Mouse (Mus musculus): Measurements from ENCODE around the gene Tctex1d2.

Tctex1d2 gene

DNA sequence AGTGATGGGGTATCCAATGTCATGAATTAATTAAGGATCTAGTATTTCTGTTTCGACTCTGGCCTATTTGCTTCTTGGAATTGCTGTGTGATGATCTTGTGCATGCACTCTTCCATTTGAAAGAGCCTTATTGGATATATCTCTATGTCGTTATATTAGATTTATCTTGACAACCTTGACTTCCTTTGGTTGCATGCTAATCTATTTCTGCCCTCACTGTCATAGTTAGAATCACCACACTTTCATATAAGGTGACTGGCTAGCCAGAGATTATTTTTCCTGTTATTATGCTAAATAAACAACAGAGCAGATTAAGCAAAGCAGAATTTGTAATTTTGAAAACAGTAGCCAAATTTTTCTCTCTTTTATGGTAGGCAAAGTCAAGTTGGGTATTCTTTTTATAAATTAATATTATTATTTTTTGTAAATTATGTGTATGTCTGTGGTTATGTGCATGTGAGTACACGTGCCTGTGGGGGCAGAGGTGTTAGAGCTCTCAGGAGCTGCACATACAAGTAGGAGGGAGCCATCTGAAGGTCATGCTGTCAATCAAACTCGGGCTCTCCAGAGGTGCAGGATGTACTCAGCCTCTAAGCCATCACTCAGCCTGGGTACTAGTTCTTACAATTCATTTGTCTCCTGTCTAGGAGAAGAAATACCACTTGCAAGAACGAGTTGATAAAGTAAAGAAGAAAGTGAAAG lies 50.1 kb downstream of the Tctex1d2 start:
- no peak for DNase-seq (ENCODE audit: low spot score)

DNA sequence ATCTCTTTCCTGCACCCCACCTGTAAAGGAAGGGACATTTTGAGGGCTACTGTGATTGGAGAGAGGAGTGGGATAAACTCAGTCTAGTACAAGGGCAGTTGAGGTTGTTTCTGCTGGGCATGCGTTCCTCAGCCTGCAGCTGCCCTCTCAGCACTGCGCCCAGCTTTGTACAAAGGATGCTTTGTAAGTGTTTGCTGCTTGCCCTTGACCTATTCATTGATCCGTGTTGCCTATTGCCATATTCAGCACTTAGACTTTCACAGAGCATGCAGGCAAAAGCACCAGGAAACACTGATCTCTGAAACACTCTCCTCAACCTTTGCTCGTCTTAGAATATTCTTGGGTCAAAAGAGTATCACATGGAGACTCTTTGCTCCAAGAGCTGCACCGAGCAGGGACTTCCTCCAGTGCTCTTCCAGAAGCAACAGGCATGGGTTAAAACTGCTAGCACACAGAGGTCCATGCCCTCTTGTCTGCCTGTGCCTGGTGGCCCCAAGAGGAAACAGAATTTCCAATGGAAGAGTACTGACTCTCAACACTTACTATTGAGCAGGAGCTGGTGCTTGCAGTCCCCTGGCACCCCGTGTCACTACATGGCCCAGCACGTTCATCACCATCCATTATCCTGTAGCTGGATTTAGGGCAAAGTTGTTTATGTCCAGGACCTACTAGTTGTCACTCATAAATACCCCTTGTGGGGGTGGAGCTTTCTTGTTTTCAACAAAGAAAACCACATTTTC lies 52.9 kb downstream of the Tctex1d2 start:
- no peak for DNase-seq (ENCODE audit: low spot score)

DNA sequence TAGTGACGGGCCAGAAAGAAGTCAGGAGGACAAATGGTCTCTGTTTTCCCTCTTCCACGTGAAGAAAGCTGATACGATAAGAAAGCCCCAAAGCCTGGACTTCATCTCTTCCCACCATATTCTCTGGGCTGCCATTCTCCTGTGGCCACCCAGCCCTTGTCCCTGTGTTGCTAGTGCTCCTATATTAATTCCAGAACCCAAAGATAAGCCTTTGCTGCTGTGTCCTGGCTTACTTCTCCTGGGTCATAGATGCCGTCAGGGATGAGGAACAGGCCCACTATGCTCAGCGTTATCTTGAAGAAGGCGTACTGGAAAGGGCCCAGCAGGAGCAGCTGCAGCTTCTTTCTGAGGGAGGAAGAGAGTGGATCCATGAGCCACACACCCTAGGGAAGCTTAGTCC lies 57.8 kb downstream of the Tctex1d2 start:
- no peak for DNase-seq (ENCODE audit: low spot score)

All from ovary, postnatal 36 days (tissue).